Mouse (Mus musculus) mammary gland, adult 2 months (tissue): ENCODE data around the gene Klhl6. TPM values are rescaled to one million over a fixed set of nuclear protein-coding genes. Genes with fewer than 3 reads are reported as not detected.

Source experiments
- polyA plus RNA-seq: library from polyadenylated mRNA; depleted of rRNA; stranded (reverse); fragments of >200 nt; gene quantifications from 2 replicates; pipeline ENCODE4 v1.2.3, GENCODE M21; 2012; ENCODE audit warnings: low replicate concordance; rRNA removed

Klhl6 gene
- 12.1 and 16.3 TPM in 2 replicates for polyA plus RNA-seq

DNA sequence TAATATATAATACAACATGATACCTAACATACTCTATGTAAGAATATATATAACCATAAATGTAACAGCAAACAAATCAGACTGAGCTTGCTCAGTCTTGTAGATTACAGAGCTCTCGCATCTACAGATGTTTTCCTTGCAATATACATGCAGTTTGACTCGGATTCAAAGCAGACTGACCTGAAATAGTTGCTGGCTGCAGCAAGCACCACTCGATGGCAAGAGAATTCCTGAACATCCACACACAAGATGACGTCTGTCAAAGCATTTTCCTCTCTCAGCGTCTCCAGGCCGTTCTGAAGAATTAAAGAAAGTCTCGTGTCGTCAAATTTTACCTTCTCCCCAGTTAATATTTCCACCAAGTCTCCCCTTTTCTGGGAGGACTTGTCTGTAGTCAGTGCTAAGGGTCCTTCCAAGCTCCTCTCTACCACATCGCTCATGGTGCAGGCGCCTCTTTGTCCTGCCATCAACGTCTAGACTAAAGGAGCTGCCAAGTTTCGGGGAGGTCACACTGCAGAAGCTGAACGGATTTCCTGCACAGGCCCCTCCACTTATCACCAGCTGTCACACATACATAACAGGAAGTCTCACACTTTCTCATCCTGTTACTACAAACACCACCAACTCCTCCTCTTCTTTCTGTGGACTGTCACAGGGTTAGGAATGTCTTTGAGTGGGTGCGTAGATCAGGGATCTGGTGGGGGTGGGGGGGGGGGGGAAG lies at the start of gene Klhl6:
Klhl6 (minus strand) TSS at position 501 of the 721 bp plus-strand sequence.

Other genes starting within 250 kb of the Klhl6 start
- gene B3gnt5, start 222.8 kb downstream of the Klhl6 start, polyA plus RNA-seq, result 2.3 and 4.2 TPM in 2 replicates
- gene Klhl24, start 114.5 kb upstream of the Klhl6 start, polyA plus RNA-seq, result 10.0 and 30.1 TPM in 2 replicates
- gene Yeats2, start 158.0 kb upstream of the Klhl6 start, polyA plus RNA-seq, result 25.1 and 31.3 TPM in 2 replicates